Mouse (Mus musculus): ENCODE results near the gene Spata31d1c.

GRCm38 (mm10) chr13:65006760-65007159 lies 26.1 kb upstream of the Spata31d1c start:
- no peak for TF ChIP-seq CTCF (IDR thresholded peaks at IDR 0.05; ENCODE audit: extremely low read depth, insufficient read depth, insufficient read length, insufficient replicate concordance)
- TF ChIP-seq POLR2A (IDR thresholded peaks at IDR 0.05; ENCODE audit: low read depth, low read length), result no peak

Data from spleen, adult 2 months (tissue).